Mouse (Mus musculus) stomach, postnatal 0 days (tissue): ENCODE results near the gene Thsd1.

Experiments
- CTCF ChIP-seq: IDR thresholded peaks from 2 replicates; pipeline ENCODE4 v1.5.1; 2016; ENCODE audit warnings: antibody characterized with exemption, low read depth, mild to moderate bottlenecking, moderate library complexity
- EP300 ChIP-seq: optimal IDR thresholded peaks from 2 replicates; pipeline ENCODE3; 2016; ENCODE audit warnings: antibody characterized with exemption

DNA sequence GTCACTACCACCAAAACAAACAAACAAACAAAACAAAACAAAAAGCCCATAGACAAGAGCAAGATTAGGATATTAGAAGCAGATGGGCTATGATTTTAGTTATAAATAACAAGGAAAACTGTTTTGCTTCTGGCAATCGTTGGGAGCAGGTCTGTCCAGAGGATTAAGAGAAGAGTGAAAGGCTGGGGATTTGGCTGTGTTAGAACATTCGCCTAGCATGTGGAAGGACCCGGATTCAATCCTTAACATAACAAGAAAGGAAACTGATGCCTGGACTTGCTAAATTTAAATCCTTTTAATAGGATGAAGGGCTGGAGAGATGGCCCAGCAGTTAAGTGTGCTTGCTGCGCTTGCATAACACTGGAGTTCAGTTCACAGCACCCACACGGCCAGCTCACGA is 37.2 kb downstream of the Thsd1 start:
- no peak for TF ChIP-seq CTCF
- no peak for TF ChIP-seq EP300
